Mouse (Mus musculus): ENCODE measurements around the gene Xcr1. TPM values are rescaled to one million over a fixed set of nuclear protein-coding genes. Genes with fewer than 3 reads are reported as not detected.
A peak's percentile ranks its signal among the peaks of the same experiment; 100 is the strongest.

Gene Xcr1
- total and polyA plus RNA-seq, 3 experiments = 0.57 to 1.9 (median 0.62) TPM

GRCm38 (mm10) chr9:123811831-123812230 is 50.0 kb downstream of the Xcr1 start:
- no peak overlapping the region for H3K27ac ChIP-seq (ENCODE audit: insufficient read depth, low read depth)
- TF ChIP-seq ZNF384 (IDR thresholded peaks at IDR 0.05; ENCODE audit: low read depth, low read length) (no peak), ZKSCAN1 (IDR thresholded peaks at IDR 0.05; ENCODE audit: borderline replicate concordance, low read depth, low read length) (no peak), ETS1 (conservative IDR thresholded peaks at IDR 0.05; ENCODE audit: low read depth, low read length) (no peak), IRF4 (IDR thresholded peaks at IDR 0.05; ENCODE audit: low read depth, low read length) (no peak), PAX5 (IDR thresholded peaks at IDR 0.05; ENCODE audit: low read length) (no peak)
- no peaks in the 10 kb centered on the region for H3K27me3 ChIP-seq (replicated peaks)
- H3K9ac ChIP-seq (ENCODE audit: insufficient read depth, low read depth) = no peak overlapping the region
- dilution Hi-C loops (cut with MboI; ENCODE audit: extremely low pct_ligation_motif_present, extremely low pct_unique_long_range_greater_than_20kb, low sequenced_read_pairs) = no loop called here
- no peak overlapping the region for H3K4me3 ChIP-seq (replicated peaks in 1 of 3; ENCODE audit: low read depth in 2 of 3, low read length in 2 of 3, poor library complexity in 1 of 3)
- in situ Hi-C loops (cut with MboI; ENCODE audit: low pct_ligation_motif_present, low pct_unique_long_range_greater_than_20kb, low sequenced_read_pairs) = no loop called here
- peaks cover 65 to 93% of the 10 kb centered on the region in 2 experiments for H3K36me3 ChIP-seq (replicated peaks in 1 of 2; ENCODE audit: control insufficient read depth in 1 of 2, insufficient read depth in 1 of 2, low read length in 1 of 2)
- H3K9me3 ChIP-seq (replicated peaks; ENCODE audit: low read length) = no peaks in the 10 kb centered on the region
- no peaks in the 10 kb centered on the region for H3K79me2 ChIP-seq (replicated peaks; ENCODE audit: control insufficient read depth, extremely low read depth, insufficient read depth, poor library complexity, severe bottlenecking)
- DNase-seq (ENCODE audit: extremely low read depth) = no peak
- H3K4me1 ChIP-seq (ENCODE audit: control insufficient read depth in 1 of 2, insufficient read depth in 2 of 2) = peaks cover 0 to 17% of the 10 kb centered on the region in 2 experiments; a peak in 2 of 4 replicates
- H3K4me2 ChIP-seq (ENCODE audit: insufficient read depth, low read depth, poor library complexity, severe bottlenecking) = no peak overlapping the region

GRCm38 (mm10) chr9:123808583-123808982 is 53.2 kb downstream of the Xcr1 start:
- no peak overlapping the region for H3K4me2 ChIP-seq (ENCODE audit: insufficient read depth, low read depth, poor library complexity, severe bottlenecking)
- H3K36me3 ChIP-seq (replicated peaks in 1 of 2; ENCODE audit: control insufficient read depth in 1 of 2, insufficient read depth in 1 of 2, low read length in 1 of 2) = peaks cover 61 to 89% of the 10 kb centered on the region in 2 experiments
- in situ Hi-C loops (cut with MboI; ENCODE audit: low pct_ligation_motif_present, low pct_unique_long_range_greater_than_20kb, low sequenced_read_pairs) = no loop called here
- TF ChIP-seq ELF1 (IDR thresholded peaks at IDR 0.05; ENCODE audit: low read depth, low read length) (no peak), NELFE (IDR thresholded peaks at IDR 0.05; ENCODE audit: low read depth, low read length) (no peak), GABPA (IDR thresholded peaks at IDR 0.05; ENCODE audit: insufficient replicate concordance, low read depth, low read length) (no peak), E2F4 (IDR thresholded peaks at IDR 0.05; ENCODE audit: insufficient replicate concordance, low read depth, low read length) (no peak)
- no peak overlapping the region for H3K27ac ChIP-seq (ENCODE audit: insufficient read depth, low read depth)
- dilution Hi-C loops (cut with MboI; ENCODE audit: extremely low pct_ligation_motif_present, extremely low pct_unique_long_range_greater_than_20kb, low sequenced_read_pairs) = no loop called here
- DNase-seq (ENCODE audit: extremely low read depth) = no peak
- no peak overlapping the region for H3K9ac ChIP-seq (ENCODE audit: insufficient read depth, low read depth)
- H3K4me1 ChIP-seq (ENCODE audit: control insufficient read depth in 1 of 2, insufficient read depth in 2 of 2) = peaks cover 0 to 9% of the 10 kb centered on the region in 2 experiments; a peak in 1 of 4 replicates
- H3K4me3 ChIP-seq (replicated peaks in 1 of 3; ENCODE audit: low read depth in 2 of 3, low read length in 2 of 3, poor library complexity in 1 of 3) = no peak overlapping the region
- H3K27me3 ChIP-seq (replicated peaks) = no peaks in the 10 kb centered on the region
- H3K79me2 ChIP-seq (replicated peaks; ENCODE audit: control insufficient read depth, extremely low read depth, insufficient read depth, poor library complexity, severe bottlenecking) = no peaks in the 10 kb centered on the region
- H3K9me3 ChIP-seq (replicated peaks; ENCODE audit: low read length) = no peaks in the 10 kb centered on the region

GRCm38 (mm10) chr9:123806267-123806666 is 55.6 kb downstream of the Xcr1 start, which contains the start of gene Cxcr6:
TSS of gene Cxcr6 (plus strand) at chr9:123806475.
- no peaks in the 10 kb centered on the region for H3K27me3 ChIP-seq (replicated peaks)
- no peak within 1 kb of the TSS for H3K4me2 ChIP-seq (ENCODE audit: insufficient read depth, low read depth, poor library complexity, severe bottlenecking)
- no peak within 1 kb of the TSS for H3K27ac ChIP-seq (ENCODE audit: insufficient read depth, low read depth)
- dilution Hi-C loops (cut with MboI; ENCODE audit: extremely low pct_ligation_motif_present, extremely low pct_unique_long_range_greater_than_20kb, low sequenced_read_pairs) (no loop called here), in situ Hi-C loops (cut with MboI; ENCODE audit: low pct_ligation_motif_present, low pct_unique_long_range_greater_than_20kb, low sequenced_read_pairs) (no loop called here)
- H3K79me2 ChIP-seq (replicated peaks; ENCODE audit: control insufficient read depth, extremely low read depth, insufficient read depth, poor library complexity, severe bottlenecking) = no peaks in the 10 kb centered on the region
- DNase-seq (ENCODE audit: extremely low read depth) = peak; percentile 13
- no peak within 1 kb of the TSS for H3K4me3 ChIP-seq (replicated peaks in 1 of 3; ENCODE audit: low read depth in 2 of 3, low read length in 2 of 3, poor library complexity in 1 of 3)
- H3K36me3 ChIP-seq (replicated peaks in 1 of 2; ENCODE audit: control insufficient read depth in 1 of 2, insufficient read depth in 1 of 2, low read length in 1 of 2) = peaks cover 61 to 86% of the 10 kb centered on the region in 2 experiments
- H3K9me3 ChIP-seq (replicated peaks; ENCODE audit: low read length) = no peaks in the 10 kb centered on the region
- TF ChIP-seq MAZ (IDR thresholded peaks at IDR 0.05; ENCODE audit: low read depth, low read length) (no peak), ZMIZ1 (IDR thresholded peaks at IDR 0.05; ENCODE audit: low read depth, low read length) (no peak), JUND (conservative IDR thresholded peaks at IDR 0.05; ENCODE audit: low read depth, low read length) (no peak)
- no peak within 1 kb of the TSS for H3K9ac ChIP-seq (ENCODE audit: insufficient read depth, low read depth)
- H3K4me1 ChIP-seq (ENCODE audit: control insufficient read depth in 1 of 2, insufficient read depth in 2 of 2) = peaks cover 0 to 9% of the 10 kb centered on the region in 2 experiments; a peak in 1 of 4 replicates

Data from CH12.LX (cell line).